Mouse (Mus musculus) stomach, embryonic 16.5 days (tissue): ENCODE results near the gene Kcnc1. TPM values are rescaled to one million over a fixed set of nuclear protein-coding genes. Genes with fewer than 3 reads are reported as not detected.

ENCODE experiments used
- ATAC-seq: fragments of 200-750 bp; cut with Nextera tagmentation; 2 replicates; pipeline ENCODE4 v1.8.0; 2017; ENCODE audit warnings: moderate number of reproducible peaks, moderate TSS enrichment; ENCODE audit not compliant: insufficient read depth, low FRiP score
- H3K27ac ChIP-seq: fragments of 300-500 bp; sonication (generic); 2 replicates; pipeline ENCODE4 v1.5.1; 2014; ENCODE audit warnings: low read length
- H3K27me3 ChIP-seq: fragments of 300-500 bp; sonication (generic); 2 replicates; pipeline ENCODE4 v1.6.1; 2014; ENCODE audit warnings: low read length, control low read depth, mixed read lengths; ENCODE audit not compliant: control insufficient read depth, insufficient read depth
- H3K36me3 ChIP-seq: fragments of 300-500 bp; sonication (generic); 2 replicates; pipeline ENCODE4 v1.6.1; 2014; ENCODE audit warnings: low read length; ENCODE audit not compliant: control insufficient read depth, insufficient read depth
- H3K4me1 ChIP-seq: fragments of 300-500 bp; sonication (generic); 2 replicates; pipeline ENCODE4 v1.6.1; 2014; ENCODE audit warnings: low read length, control low read depth, mixed read lengths; ENCODE audit not compliant: control insufficient read depth, insufficient read depth
- H3K4me2 ChIP-seq: fragments of 300-500 bp; sonication (generic); 2 replicates; pipeline ENCODE4 v1.6.1; 2014; ENCODE audit warnings: low read depth, low read length, mixed read lengths
- H3K4me3 ChIP-seq: fragments of 300-500 bp; sonication (generic); replicated peaks from 2 replicates; pipeline ENCODE4 v1.5.1; 2014; ENCODE audit warnings: mild to moderate bottlenecking, low read length
- H3K9ac ChIP-seq: fragments of 300-500 bp; sonication (generic); 2 replicates; pipeline ENCODE4 v1.6.1; 2014; ENCODE audit warnings: low read length
- H3K9me3 ChIP-seq: fragments of 300-500 bp; sonication (generic); replicated peaks from 2 replicates; pipeline ENCODE4 v1.6.1; 2016; ENCODE audit warnings: low read length, control low read depth; ENCODE audit not compliant: control insufficient read depth
- WGBS: fragments of 180-500 bp; shearing (Covaris S2); extraction: QIAGEN DNeasy Blood & Tissue Kit; methylation state at CpG from one replicate; pipeline ENCODE4 v1.1.7; 2014; 5-methylcytosine and 5-hydroxymethylcytosine counted together
- polyA plus RNA-seq: library from polyadenylated mRNA; unstranded; fragments of >200 nt; fragmentation: Nextera tagmentation; extraction: Ambion mirVana; gene quantifications from 2 replicates; pipeline ENCODE4 v1.2.1, GENCODE M21; 2015

The Kcnc1 gene
- polyA plus RNA-seq, 1 experiment from 2014 or later, result 0.23 TPM

DNA sequence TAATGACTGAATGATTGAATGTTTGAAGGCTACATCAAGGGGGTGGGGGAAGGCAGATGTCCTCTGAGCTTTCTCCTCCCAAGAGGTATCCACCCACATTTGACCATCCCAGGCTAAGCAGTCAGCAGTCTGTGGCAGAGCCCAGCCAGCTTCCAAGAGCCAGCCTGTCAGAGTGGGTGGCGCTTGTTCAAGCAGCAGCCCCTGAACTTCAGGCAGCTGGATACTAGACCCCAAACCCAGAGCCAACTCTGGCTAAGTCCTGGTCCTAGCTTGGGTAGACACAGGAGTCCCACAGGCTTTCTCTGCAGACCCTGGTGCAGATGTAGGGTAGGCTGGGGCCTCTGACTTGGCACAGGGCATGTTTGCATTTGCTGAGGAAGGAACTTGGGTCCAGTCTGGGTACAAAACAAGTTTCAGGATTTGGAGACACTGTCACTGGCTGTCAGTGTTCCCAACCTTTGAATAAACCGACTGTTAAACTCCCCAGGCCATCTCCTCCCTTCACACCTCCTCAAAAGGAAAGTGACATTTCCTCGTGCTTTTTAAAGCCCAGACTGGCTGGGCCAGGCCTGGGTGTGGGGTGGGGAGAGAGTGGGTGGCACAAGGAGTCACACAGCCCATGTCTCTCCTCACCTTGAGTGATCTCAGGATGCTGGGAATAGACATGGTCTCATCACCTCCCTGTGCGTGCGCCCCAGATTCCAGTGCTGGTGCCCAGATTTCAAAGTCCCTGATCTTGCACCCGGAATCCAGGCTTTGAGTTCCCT lies 17.8 kb downstream of the Kcnc1 start:
- H3K4me1 ChIP-seq, result no peaks in the 10 kb centered on the region
- no peaks in the 10 kb centered on the region for H3K36me3 ChIP-seq
- WGBS, result 63% methylated on average over 6 of the region's 6 CpGs
- ATAC-seq, result no peak
- H3K27me3 ChIP-seq, result no peaks in the 10 kb centered on the region
- H3K4me3 ChIP-seq, result no peak overlapping the region
- H3K9ac ChIP-seq, result no peak overlapping the region
- H3K9me3 ChIP-seq, result no peaks in the 10 kb centered on the region
- H3K4me2 ChIP-seq, result no peak overlapping the region
- H3K27ac ChIP-seq, result no peak overlapping the region

DNA sequence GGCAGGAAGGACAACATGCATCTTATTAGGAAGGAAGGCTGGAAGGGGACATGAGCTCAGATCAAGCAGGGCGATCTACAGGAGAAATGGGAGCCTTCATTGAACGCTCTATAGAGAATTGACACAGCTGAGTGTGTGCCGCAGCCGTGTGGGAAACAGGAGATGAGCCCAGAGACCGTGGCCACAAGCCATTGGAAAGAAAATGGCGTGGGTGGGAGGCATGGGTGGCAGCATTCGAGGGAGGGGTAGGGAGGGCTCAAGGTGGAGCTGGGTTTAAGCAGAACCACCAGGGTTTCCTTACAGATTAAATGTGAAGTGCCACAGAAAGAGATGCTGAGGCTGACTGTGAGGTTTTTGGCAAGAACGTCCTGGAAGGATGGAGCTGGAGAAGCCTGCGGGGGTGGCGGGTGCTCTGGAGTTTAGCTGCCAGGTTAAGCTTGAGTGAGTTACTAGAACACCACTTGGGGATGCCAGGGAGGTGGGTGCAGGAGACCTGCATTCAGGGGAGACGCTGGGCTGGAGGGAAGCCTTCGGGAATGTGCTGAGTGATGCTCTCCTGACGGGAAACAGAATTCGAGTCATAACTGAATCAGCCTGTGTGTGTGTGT lies 19.6 kb downstream of the Kcnc1 start:
- no peak for ATAC-seq
- WGBS, result 74% methylated on average over 14 of the region's 14 CpGs
- H3K4me1 ChIP-seq, result no peaks in the 10 kb centered on the region

DNA sequence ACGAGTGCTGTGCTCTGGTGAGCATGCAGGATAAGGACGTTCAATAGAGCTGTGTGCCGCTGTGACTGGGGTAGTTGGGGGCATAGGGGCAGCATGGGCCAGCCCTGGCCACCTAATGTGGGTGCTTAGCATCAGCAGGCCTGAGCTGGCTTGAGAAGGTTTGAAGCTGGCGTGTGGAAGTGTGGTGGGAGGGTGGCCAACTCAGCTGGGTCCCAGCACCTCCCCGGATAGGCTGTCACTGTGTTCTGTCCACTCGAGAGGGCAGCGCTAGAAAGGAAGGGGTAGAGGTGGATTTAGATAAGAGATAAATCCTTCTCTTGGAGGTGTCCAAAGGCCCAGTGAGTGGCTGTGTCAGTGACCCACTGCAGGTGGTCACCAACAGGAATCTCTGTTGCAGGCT lies 21.2 kb downstream of the Kcnc1 start:
- Histone ChIP-seq H3K27me3 (no peaks in the 10 kb centered on the region), H3K4me2 (no peak overlapping the region), H3K9ac (no peak overlapping the region), H3K4me1 (no peaks in the 10 kb centered on the region), H3K4me3 (no peak overlapping the region), H3K36me3 (no peaks in the 10 kb centered on the region), H3K27ac (no peak overlapping the region), H3K9me3 (no peaks in the 10 kb centered on the region)
- no peak for ATAC-seq
- WGBS, result 67% methylated on average over 7 of the region's 7 CpGs

More for the DNA sequence above, 19.6 kb downstream of the Kcnc1 start:
- Histone ChIP-seq H3K9ac (no peak overlapping the region), H3K27ac (no peak overlapping the region), H3K9me3 (no peaks in the 10 kb centered on the region), H3K4me2 (no peak overlapping the region), H3K27me3 (no peaks in the 10 kb centered on the region), H3K36me3 (no peaks in the 10 kb centered on the region), H3K4me3 (no peak overlapping the region)

DNA sequence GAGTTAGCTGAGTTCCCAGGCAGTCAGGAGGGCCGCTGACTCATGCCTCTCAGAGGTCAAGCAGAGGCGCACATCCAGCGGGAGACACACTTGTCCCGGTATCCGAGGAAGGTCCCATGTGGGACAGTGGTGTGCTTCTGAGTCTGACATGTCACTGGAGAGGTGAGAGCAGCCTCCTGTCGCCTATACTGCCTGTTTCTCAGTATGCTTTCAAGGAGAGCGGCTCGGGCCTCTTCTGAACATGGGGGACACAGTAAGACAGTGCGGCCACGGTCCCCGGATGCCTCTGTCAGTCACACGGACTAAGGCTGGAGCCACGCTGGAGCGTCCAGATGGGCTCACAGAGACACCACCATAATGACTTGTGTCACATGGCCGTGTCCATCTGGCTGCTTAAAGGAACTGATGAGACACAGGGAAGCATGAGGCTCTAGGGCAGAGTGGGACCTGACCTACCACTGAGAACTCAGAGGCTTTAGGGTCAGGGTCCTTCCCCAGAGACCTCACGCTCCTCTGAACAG lies 21.9 kb downstream of the Kcnc1 start:
- H3K27ac ChIP-seq, result no peak overlapping the region
- no peak overlapping the region for H3K9ac ChIP-seq
- no peak overlapping the region for H3K4me3 ChIP-seq
- no peak overlapping the region for H3K4me2 ChIP-seq
- no peaks in the 10 kb centered on the region for H3K27me3 ChIP-seq
- WGBS, result 71% methylated on average over 16 of the region's 16 CpGs
- no peaks in the 10 kb centered on the region for H3K36me3 ChIP-seq
- no peaks in the 10 kb centered on the region for H3K4me1 ChIP-seq
- ATAC-seq, result no peak
- no peaks in the 10 kb centered on the region for H3K9me3 ChIP-seq

DNA sequence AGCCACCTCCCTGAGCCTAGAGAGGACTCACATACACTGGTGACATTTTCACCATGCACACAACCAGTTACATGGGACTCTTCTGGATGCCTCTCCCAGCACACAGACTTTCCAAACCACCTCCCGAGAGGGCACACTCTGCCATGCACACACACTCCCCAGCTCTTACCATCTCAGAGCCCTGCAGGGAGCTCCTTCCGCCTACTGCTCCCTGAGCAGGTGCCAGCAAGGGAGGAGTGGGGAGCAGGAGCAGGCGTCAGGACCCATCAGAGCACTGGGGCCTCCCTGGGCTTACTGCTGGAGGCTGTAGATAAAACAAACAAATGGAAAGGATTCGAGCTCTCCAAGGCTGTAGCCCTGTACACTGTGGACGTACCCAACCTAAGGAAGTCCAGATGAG lies 25.2 kb downstream of the Kcnc1 start:
- Histone ChIP-seq H3K9ac (no peak overlapping the region), H3K27me3 (no peaks in the 10 kb centered on the region), H3K27ac (no peak overlapping the region), H3K4me2 (no peak overlapping the region), H3K4me3 (no peak overlapping the region), H3K4me1 (no peaks in the 10 kb centered on the region), H3K9me3 (no peaks in the 10 kb centered on the region), H3K36me3 (no peaks in the 10 kb centered on the region)
- 24% methylated on average over 5 of the region's 5 CpGs for WGBS
- no peak for ATAC-seq

DNA sequence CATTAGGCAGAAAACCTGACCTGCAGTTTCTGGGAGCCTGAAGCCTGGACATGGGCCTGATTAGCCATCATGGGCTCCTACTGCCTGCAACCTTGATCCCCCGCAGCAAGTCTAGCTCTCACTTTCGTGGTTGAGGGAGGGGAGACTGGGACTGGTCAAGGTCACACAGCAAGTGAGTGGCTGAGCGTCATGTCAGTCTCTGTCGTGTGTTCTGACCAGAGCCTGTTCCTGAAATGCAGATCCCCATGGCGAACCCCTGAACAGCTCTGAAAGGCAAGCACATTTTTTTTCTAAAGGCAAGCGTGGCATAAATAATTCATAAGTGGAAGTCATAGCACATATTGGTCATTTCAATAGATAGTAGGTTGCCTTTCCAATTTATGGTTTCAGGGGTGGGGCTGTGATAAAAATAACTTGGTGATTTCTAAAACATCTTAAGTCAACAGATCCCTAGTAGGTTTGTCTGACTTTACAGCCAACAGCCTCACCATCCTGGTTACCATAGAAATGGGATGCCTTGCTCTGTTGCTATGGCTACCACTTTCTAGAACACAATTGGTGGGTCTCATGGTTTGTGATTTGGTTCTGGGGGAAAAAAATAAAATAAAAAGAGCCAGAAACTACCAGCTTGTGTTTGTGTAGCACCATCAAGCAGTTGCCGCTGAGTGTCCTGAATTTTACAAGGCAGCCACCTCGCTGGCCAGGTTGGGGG lies 25.9 kb downstream of the Kcnc1 start:
- Histone ChIP-seq H3K27me3 (no peaks in the 10 kb centered on the region), H3K27ac (no peak overlapping the region), H3K9me3 (no peaks in the 10 kb centered on the region), H3K4me2 (no peak overlapping the region), H3K9ac (no peak overlapping the region), H3K4me3 (no peak overlapping the region), H3K36me3 (no peaks in the 10 kb centered on the region), H3K4me1 (no peaks in the 10 kb centered on the region)
- ATAC-seq, result no peak
- 71% methylated on average over 8 of the region's 8 CpGs for WGBS

DNA sequence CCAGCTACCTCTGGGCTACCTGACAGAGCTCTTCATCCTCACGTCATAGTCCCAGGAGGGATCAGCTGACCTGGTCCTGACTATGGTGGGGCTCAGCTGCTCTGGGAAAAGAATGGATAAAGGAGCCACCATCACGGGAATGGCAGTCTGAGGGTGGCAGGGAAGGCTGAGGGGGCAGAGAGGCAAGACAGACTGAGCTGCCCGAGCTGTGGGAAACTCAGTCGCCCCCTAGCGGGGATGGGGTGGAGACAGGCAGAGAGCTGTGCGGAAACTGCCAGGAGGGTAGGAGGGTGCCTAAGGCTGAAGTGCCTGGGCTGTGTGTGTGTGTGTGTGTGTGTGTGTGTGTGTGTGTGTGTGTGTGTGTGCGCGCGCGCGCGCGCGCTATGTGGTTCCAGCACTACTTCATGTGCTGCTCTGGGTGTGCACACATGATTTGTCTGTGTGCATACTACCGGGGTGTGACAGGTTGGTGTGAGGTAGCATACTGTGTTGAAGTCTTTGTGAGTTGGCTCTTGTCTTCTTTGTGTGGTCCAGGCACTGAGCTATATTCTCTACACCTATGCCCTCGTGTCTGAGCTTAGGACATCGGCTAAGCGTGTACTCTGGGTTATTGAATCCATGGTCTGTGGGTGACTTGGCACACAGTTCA lies 26.6 kb downstream of the Kcnc1 start:
- H3K4me2 ChIP-seq, result no peak overlapping the region
- H3K9ac ChIP-seq, result no peak overlapping the region
- no peak overlapping the region for H3K27ac ChIP-seq
- H3K36me3 ChIP-seq, result no peaks in the 10 kb centered on the region
- no peak overlapping the region for H3K4me3 ChIP-seq
- no peaks in the 10 kb centered on the region for H3K27me3 ChIP-seq
- ATAC-seq, result no peak
- no peaks in the 10 kb centered on the region for H3K4me1 ChIP-seq
- H3K9me3 ChIP-seq, result no peaks in the 10 kb centered on the region
- WGBS, result 60% methylated on average over 16 of the region's 18 CpGs

DNA sequence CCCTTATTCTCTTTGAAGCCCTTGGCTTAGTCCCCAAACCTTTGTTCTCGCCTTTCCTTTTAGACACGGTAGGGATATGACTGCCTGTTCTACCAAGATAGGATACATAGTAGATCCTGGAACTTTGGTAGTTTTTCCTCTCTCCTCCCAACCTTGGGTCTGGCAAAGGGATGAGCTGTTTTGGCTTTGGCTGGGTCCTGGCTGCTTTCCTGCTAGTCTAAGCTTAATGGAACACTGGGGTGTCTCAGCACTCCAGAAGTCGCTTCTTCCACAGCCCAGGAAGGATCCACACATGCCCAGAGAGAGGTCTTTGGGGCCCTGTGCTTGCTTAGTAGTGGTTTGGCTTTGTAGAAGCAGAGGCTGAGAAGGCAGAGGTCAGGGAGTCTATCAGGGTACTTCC lies 27.7 kb downstream of the Kcnc1 start:
- no peaks in the 10 kb centered on the region for H3K4me1 ChIP-seq
- WGBS, result 73% methylated on average over 3 of the region's 3 CpGs

DNA sequence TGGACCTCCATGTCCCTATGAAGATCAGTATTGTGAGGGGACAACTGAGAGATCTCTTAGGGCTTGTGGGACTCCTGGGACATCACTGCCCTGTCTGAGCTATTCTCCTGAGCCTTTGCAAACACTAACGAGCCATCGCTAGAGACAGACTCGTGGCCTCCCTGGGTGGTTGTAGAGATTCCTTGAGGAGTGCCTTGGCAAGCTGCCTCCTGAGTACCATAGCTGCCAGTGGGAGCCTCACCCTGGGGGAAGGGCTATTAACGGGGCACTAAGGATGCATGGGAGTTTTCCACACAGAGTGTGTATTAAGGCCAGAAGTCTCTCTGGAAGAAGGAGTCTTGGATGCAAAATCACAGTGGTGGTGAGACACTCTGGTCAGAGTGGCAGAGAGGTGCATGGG lies 28.7 kb downstream of the Kcnc1 start:
- H3K9ac ChIP-seq, result no peak overlapping the region
- no peak overlapping the region for H3K4me3 ChIP-seq
- no peaks in the 10 kb centered on the region for H3K9me3 ChIP-seq
- no peak overlapping the region for H3K4me2 ChIP-seq
- H3K36me3 ChIP-seq, result no peaks in the 10 kb centered on the region
- no peak for ATAC-seq
- H3K27ac ChIP-seq, result no peak overlapping the region
- no peaks in the 10 kb centered on the region for H3K4me1 ChIP-seq
- 67% methylated on average over 4 of the region's 4 CpGs for WGBS
- no peaks in the 10 kb centered on the region for H3K27me3 ChIP-seq

More for the DNA sequence above, 27.7 kb downstream of the Kcnc1 start:
- Histone ChIP-seq H3K27me3 (no peaks in the 10 kb centered on the region), H3K36me3 (no peaks in the 10 kb centered on the region), H3K4me2 (no peak overlapping the region), H3K9ac (no peak overlapping the region), H3K4me3 (no peak overlapping the region), H3K9me3 (no peaks in the 10 kb centered on the region), H3K27ac (no peak overlapping the region)
- ATAC-seq, result no peak
